Mouse (Mus musculus) retina, postnatal 1 day (tissue): Measurements from ENCODE around the gene Chmp5.
"Not testable (repeated sequence)": the region's sequence is repeated elsewhere in the genome, so short reads cannot be mapped to it uniquely, and the experiment has no call there.

Experiments used
- DNase-seq: peaks from one replicate; pipeline ENCODE4 v3.0.0-alpha.2; 2012

Gene Chmp5

GRCm38 (mm10) chr4:40948160-40948708 is at the start of gene Chmp5, which contains the start of gene Bag1:
Gene Chmp5, plus strand, starts transcription at chr4:40948407.
Gene Bag1, minus strand, starts transcription at chr4:40948294.
- DNase-seq: peak; percentile 100

GRCm38 (mm10) chr4:40898476-40899044 is 49.6 kb upstream of the Chmp5 start:
- no peak for DNase-seq

- no peak for DNase-seq
Observed at GRCm38 (mm10) chr4:40899264-40899663, 48.9 kb upstream of the Chmp5 start.

- DNase-seq: no peak
Observed at GRCm38 (mm10) chr4:40900071-40900470, 48.1 kb upstream of the Chmp5 start.

- DNase-seq: no peak
Observed at GRCm38 (mm10) chr4:40900612-40901011, 47.6 kb upstream of the Chmp5 start.

- peak; percentile 26 for DNase-seq
Observed at GRCm38 (mm10) chr4:40906298-40906697, 41.9 kb upstream of the Chmp5 start.

- DNase-seq: no peak
Observed at GRCm38 (mm10) chr4:40908261-40908969, 39.8 kb upstream of the Chmp5 start.

- DNase-seq: no peak
Observed at GRCm38 (mm10) chr4:40914287-40914867, 33.8 kb upstream of the Chmp5 start.

- DNase-seq: no peak
Observed at GRCm38 (mm10) chr4:40915947-40916346, 32.3 kb upstream of the Chmp5 start.

GRCm38 (mm10) chr4:40916592-40917155 is 31.5 kb upstream of the Chmp5 start:
- DNase-seq: no peak

- DNase-seq: no peak
Observed at GRCm38 (mm10) chr4:40919785-40920184, 28.4 kb upstream of the Chmp5 start, which contains the start of gene Spink4. Gene Spink4, plus strand, starts transcription at chr4:40920052.

- DNase-seq: no peak
Observed at GRCm38 (mm10) chr4:40920576-40920975, 27.6 kb upstream of the Chmp5 start.

- DNase-seq: no peak
Observed at GRCm38 (mm10) chr4:40921288-40921687, 26.9 kb upstream of the Chmp5 start.

- no peak for DNase-seq
Observed at GRCm38 (mm10) chr4:40923087-40923651, 25.0 kb upstream of the Chmp5 start.

- DNase-seq: no peak
Observed at GRCm38 (mm10) chr4:40925568-40925967, 22.6 kb upstream of the Chmp5 start.

- no peak for DNase-seq
Observed at GRCm38 (mm10) chr4:40929046-40929445, 19.2 kb upstream of the Chmp5 start.

GRCm38 (mm10) chr4:40933694-40934093 is 14.5 kb upstream of the Chmp5 start:
- no peak for DNase-seq

- DNase-seq: not testable (repeated sequence)
Observed at GRCm38 (mm10) chr4:40934369-40934768, 13.8 kb upstream of the Chmp5 start.

- DNase-seq: no peak
Observed at GRCm38 (mm10) chr4:40936175-40936839, 11.9 kb upstream of the Chmp5 start.

GRCm38 (mm10) chr4:40938793-40939192 is 9.4 kb upstream of the Chmp5 start:
- DNase-seq: no peak

- no peak for DNase-seq
Observed at GRCm38 (mm10) chr4:40943651-40944050, 4.6 kb upstream of the Chmp5 start.

- no peak for DNase-seq
Observed at GRCm38 (mm10) chr4:40946516-40947121, 1.6 kb upstream of the Chmp5 start.
